ENCODE assay signal across 9 mouse cellular contexts in the genomic region with DNA sequence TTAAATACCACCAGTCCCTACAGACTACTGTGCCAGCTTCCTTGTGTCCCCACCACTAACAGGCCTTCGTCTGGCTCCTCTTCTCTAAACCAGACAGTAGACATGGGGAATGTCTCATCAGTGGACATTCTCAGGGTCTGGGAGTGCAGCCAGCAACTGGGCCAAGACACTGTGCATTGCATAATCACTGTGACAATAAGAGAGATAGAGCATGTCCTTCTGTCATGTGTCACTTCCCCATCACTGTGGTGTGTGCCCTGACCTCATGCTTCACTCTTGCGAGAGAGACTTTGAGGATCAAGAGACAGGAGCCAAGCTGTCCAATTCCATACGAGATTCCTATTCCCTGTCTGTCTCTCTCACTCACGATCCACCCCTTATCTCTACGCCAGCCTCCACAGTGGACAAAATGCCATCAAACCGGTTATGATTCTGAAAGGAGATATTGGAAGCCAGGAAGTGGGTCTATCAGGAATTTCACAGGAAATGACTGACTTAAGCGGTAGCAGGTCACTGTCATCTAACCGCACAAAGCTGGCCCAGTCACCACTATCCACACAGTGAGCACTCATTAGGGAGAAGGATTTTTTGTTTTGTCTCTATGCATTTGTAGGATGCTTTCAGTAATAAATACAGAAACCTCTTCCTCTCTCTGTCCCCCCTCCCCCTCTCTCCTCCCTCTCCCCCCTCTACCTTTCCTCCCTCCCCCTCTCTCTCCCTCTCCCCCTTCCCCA.
DNase-seq lines count a peak whose midpoint lies in the region; ATAC-seq and TF ChIP-seq lines count a peak whose summit lies in the region.
"Had no signal": no experiment of that assay in that cellular context is flagged by ENCODE, and none has a peak within 500 bp of the region (broad histone marks: within the 10 kb centered on the region; RNA-seq: fewer than 3 reads in every experiment).

No protein-coding gene starts in this region.

- ATAC-seq in heart, embryonic 11.5 days (replicated peaks; ENCODE audit: insufficient number of reproducible peaks, low FRiP score, low TSS enrichment), result no peak
- ATAC-seq in granulocyte monocyte progenitor cell, adult 5-6 weeks (replicated peaks; ENCODE audit: poor library complexity, severe bottlenecking), result peak; percentile 76
- ATAC-seq in lung, embryonic 15.5 days (ENCODE audit: borderline replicate concordance, extremely low read depth, low FRiP score, low TSS enrichment), result peak; percentile 93
- no peak for ATAC-seq in activated CD4-positive, CD25-positive, alpha-beta regulatory T cell, adult 4 months
- no peak for ATAC-seq in forebrain, embryonic 11.5 days (replicated peaks; ENCODE audit: low FRiP score)

- peaks cover 12% of the 10 kb centered on the region; the same call in 1 of the 2 replicates for H3K4me1 ChIP-seq in heart, embryonic 11.5 days (ENCODE audit: control insufficient read depth, insufficient read depth, low read length)
- peaks cover 25% of the 10 kb centered on the region for H3K4me1 ChIP-seq in lung, embryonic 15.5 days
- peaks cover under 1% of the 10 kb centered on the region for H3K4me1 ChIP-seq in forebrain, embryonic 11.5 days (replicated peaks; ENCODE audit: control insufficient read depth, insufficient read depth, low read length)

- H3K4me2 ChIP-seq in heart, embryonic 11.5 days, result no peak overlapping the region
- H3K4me2 ChIP-seq in lung, embryonic 15.5 days, result no peak overlapping the region
- H3K4me2 ChIP-seq in forebrain, embryonic 11.5 days (ENCODE audit: low read depth, low read length, severe bottlenecking), result no peak overlapping the region

- peaks cover 36% of the 10 kb centered on the region for H3K79me3 ChIP-seq in C2C12 (ENCODE audit: low read depth)

- peaks cover 81% of the 10 kb centered on the region for H3K79me2 ChIP-seq in C2C12 (ENCODE audit: control insufficient read depth, insufficient read depth)

- TF ChIP-seq CTCF in C2C12 (IDR thresholded peaks at IDR 0.05; ENCODE audit: control insufficient read depth, insufficient read depth, insufficient read length), result no peak

- H3K27ac ChIP-seq in heart, embryonic 11.5 days (ENCODE audit: low read depth, low read length), result no peak overlapping the region
- H3K27ac ChIP-seq in lung, embryonic 15.5 days, result peak overlapping the region; percentile 47
- H3K27ac ChIP-seq in forebrain, embryonic 11.5 days (ENCODE audit: low read depth, low read length), result no peak overlapping the region
- H3K27ac ChIP-seq: kidney, postnatal 0 days had no signal

- DNase-seq in heart, adult 11 months, result peak; percentile 97
- DNase-seq in retina, postnatal 1 day, result no peak
- no peak for DNase-seq in forebrain, embryonic 11.5 days (ENCODE audit: low spot score)

- H3K36me3 ChIP-seq in heart, embryonic 11.5 days (ENCODE audit: control insufficient read depth, insufficient read depth, low read length), result no peaks in the 10 kb centered on the region
- H3K36me3 ChIP-seq in C2C12 (ENCODE audit: control insufficient read depth, insufficient read depth), result peaks cover 14% of the 10 kb centered on the region
- H3K36me3 ChIP-seq in lung, embryonic 15.5 days, result no peaks in the 10 kb centered on the region
- no peaks in the 10 kb centered on the region for H3K36me3 ChIP-seq in forebrain, embryonic 11.5 days (ENCODE audit: control insufficient read depth, insufficient read depth, low read length)

- 36% methylated on average over 8 of the region's 8 CpGs for WGBS in heart, embryonic 11.5 days (ENCODE audit: insufficient replicate concordance)
- 27% methylated on average over 8 of the region's 8 CpGs for WGBS in lung, embryonic 15.5 days
- 85% methylated on average over 8 of the region's 8 CpGs for WGBS in forebrain, embryonic 11.5 days

- H3ac ChIP-seq in C2C12 (ENCODE audit: control insufficient read depth, insufficient read length, low read depth), result no peak overlapping the region

- no peaks in the 10 kb centered on the region for H3K9me3 ChIP-seq in heart, embryonic 11.5 days (replicated peaks; ENCODE audit: control insufficient read depth, low read length)
- no peaks in the 10 kb centered on the region for H3K9me3 ChIP-seq in lung, embryonic 15.5 days
- no peaks in the 10 kb centered on the region for H3K9me3 ChIP-seq in forebrain, embryonic 11.5 days (ENCODE audit: control insufficient read depth, low read length)

- H3K27me3 ChIP-seq in heart, embryonic 11.5 days (ENCODE audit: control insufficient read depth, insufficient read depth, low read length), result no peaks in the 10 kb centered on the region
- H3K27me3 ChIP-seq in C2C12 (ENCODE audit: control insufficient read depth, insufficient read depth, insufficient read length), result no peaks in the 10 kb centered on the region
- peaks cover 18% of the 10 kb centered on the region for H3K27me3 ChIP-seq in lung, embryonic 15.5 days
- 0 out of 2 replicates have a peak, but pooled peaks cover 5% of the 10 kb centered on the region for H3K27me3 ChIP-seq in forebrain, embryonic 11.5 days (ENCODE audit: control insufficient read depth, insufficient read depth, low read length)

- H3K9ac ChIP-seq in heart, embryonic 11.5 days (ENCODE audit: low read depth, low read length), result no peak overlapping the region
- H3K9ac ChIP-seq in lung, embryonic 15.5 days, result no peak overlapping the region
- H3K9ac ChIP-seq in forebrain, embryonic 11.5 days (ENCODE audit: low read length), result no peak overlapping the region

- no peak overlapping the region for H3K4me3 ChIP-seq in heart, embryonic 11.5 days (ENCODE audit: low read depth, low read length)
- H3K4me3 ChIP-seq in C2C12 (ENCODE audit: insufficient read depth, poor library complexity, severe bottlenecking), result no peak overlapping the region
- no peak overlapping the region for H3K4me3 ChIP-seq in lung, embryonic 15.5 days
- H3K4me3 ChIP-seq in forebrain, embryonic 11.5 days (ENCODE audit: low read depth, low read length), result no peak overlapping the region

TF ChIP-seq in C2C12, 6 proteins besides CTCF, POLR2A, EP300 and RAD21:
- peak; percentile 95 for TF ChIP-seq CEBPB (IDR thresholded peaks at IDR 0.05; ENCODE audit: low read depth)
- TF ChIP-seq FOSL1 (IDR thresholded peaks at IDR 0.05; ENCODE audit: insufficient read depth, low read length, poor library complexity, severe bottlenecking), result no peak
- TF ChIP-seq USF1 (IDR thresholded peaks at IDR 0.05; ENCODE audit: low read depth), result peak; percentile 7

Comparison
In these comparisons a context has a peak if more than half of its experiments do, and no peak if none do; other contexts are left out.
1. ATAC-seq: peak in granulocyte monocyte progenitor cell, adult 5-6 weeks (single experiment) and lung, embryonic 15.5 days (single experiment); none in heart, embryonic 11.5 days (single experiment), activated CD4-positive, CD25-positive, alpha-beta regulatory T cell, adult 4 months (single experiment) and forebrain, embryonic 11.5 days (single experiment).